Mouse (Mus musculus): Measurements from ENCODE around the gene Stra6.

Stra6 gene

GRCm38 (mm10) chr9:58169426-58169825 lies 105.8 kb downstream of the Stra6 start:
- no peak for DNase-seq (ENCODE audit: low read depth, low spot score)

DNA sequence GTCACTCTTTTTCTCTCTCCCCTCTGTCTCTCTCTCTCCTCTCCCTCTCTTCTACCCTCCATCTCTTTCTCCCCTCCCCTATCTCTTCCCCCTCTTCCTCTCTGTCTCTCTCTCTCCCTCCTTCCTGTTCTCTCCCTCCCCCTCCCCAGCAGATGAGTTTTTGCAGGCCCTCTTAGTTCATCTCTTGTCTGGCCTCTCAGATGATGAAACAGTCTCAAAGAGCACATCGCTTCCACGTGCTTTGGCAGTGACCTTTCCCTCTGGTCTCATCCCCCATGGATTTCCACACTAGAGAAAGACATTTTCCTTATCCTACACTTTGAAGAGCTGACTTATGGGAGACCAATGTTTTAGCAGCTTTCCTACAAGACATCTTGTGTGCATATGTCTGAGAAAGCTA lies 109.3 kb downstream of the Stra6 start:
- no peak for DNase-seq (ENCODE audit: low read depth, low spot score)

- DNase-seq (ENCODE audit: low read depth, low spot score) = no peak
Measured at GRCm38 (mm10) chr9:58174818-58175251, 111.2 kb downstream of the Stra6 start.

GRCm38 (mm10) chr9:58175745-58176487 lies 112.3 kb downstream of the Stra6 start:
- DNase-seq (ENCODE audit: low read depth, low spot score) = no peak

DNA sequence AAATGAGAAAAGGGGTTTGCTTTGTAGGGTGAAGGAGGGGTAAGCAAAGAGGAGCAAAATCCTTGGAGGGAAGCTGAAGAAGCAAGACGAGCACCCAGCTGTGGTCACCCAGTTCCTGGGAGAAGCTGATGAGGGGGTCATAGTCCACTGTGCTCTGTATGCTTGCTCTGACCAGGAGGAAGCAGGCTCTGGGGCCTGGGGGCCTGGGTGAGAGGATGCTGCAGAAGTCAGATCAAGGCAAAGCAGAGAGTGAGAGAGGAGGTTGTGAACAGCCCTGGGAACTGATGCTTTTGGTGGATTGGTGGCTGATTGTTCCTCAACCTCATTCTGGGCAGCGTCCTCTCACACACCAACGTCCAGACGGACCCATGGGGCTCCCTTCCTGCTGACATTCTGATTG lies 113.6 kb downstream of the Stra6 start:
- DNase-seq (ENCODE audit: low read depth, low spot score) = no peak

- no peak for DNase-seq (ENCODE audit: low read depth, low spot score)
Measured at GRCm38 (mm10) chr9:58179390-58179789, 115.8 kb downstream of the Stra6 start.

GRCm38 (mm10) chr9:58184456-58184855 lies 120.9 kb downstream of the Stra6 start:
- DNase-seq (ENCODE audit: low read depth, low spot score) = no peak

- no peak for DNase-seq (ENCODE audit: low read depth, low spot score)
Measured at GRCm38 (mm10) chr9:58194222-58194621, 130.6 kb downstream of the Stra6 start.

GRCm38 (mm10) chr9:58195671-58196070 lies 132.1 kb downstream of the Stra6 start:
- no peak for DNase-seq (ENCODE audit: low read depth, low spot score)

DNA sequence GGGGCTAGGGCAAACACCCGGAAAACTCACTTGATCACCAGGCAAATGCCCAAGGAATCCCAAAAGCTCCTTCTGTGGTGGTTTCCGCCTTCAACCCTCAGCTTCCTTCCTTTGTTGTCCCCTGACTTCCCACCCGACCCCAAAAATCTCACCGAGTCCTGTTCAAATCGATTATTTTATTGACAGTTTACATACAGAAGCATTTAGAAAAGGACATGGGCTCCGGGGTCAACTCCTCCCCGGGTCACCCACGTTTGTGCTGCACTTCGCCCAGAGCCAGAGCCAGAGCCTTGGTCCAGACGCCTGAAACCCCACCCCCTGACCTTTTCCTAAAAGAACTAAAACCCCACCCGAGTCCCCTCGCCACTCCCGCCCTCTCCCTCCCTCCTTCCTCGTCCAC lies 132.6 kb downstream of the Stra6 start:
- DNase-seq (ENCODE audit: low read depth, low spot score) = no peak

- DNase-seq (ENCODE audit: low read depth, low spot score) = no peak
Measured at GRCm38 (mm10) chr9:58196610-58197567, 133.3 kb downstream of the Stra6 start.

GRCm38 (mm10) chr9:58197781-58198701 lies 134.5 kb downstream of the Stra6 start:
- DNase-seq (ENCODE audit: low read depth, low spot score) = no peak

- DNase-seq (ENCODE audit: low read depth, low spot score) = no peak
Measured at GRCm38 (mm10) chr9:58198801-58199371, 135.3 kb downstream of the Stra6 start.

- no peak for DNase-seq (ENCODE audit: low read depth, low spot score)
Measured at GRCm38 (mm10) chr9:58199381-58200269, 136.0 kb downstream of the Stra6 start.

DNA sequence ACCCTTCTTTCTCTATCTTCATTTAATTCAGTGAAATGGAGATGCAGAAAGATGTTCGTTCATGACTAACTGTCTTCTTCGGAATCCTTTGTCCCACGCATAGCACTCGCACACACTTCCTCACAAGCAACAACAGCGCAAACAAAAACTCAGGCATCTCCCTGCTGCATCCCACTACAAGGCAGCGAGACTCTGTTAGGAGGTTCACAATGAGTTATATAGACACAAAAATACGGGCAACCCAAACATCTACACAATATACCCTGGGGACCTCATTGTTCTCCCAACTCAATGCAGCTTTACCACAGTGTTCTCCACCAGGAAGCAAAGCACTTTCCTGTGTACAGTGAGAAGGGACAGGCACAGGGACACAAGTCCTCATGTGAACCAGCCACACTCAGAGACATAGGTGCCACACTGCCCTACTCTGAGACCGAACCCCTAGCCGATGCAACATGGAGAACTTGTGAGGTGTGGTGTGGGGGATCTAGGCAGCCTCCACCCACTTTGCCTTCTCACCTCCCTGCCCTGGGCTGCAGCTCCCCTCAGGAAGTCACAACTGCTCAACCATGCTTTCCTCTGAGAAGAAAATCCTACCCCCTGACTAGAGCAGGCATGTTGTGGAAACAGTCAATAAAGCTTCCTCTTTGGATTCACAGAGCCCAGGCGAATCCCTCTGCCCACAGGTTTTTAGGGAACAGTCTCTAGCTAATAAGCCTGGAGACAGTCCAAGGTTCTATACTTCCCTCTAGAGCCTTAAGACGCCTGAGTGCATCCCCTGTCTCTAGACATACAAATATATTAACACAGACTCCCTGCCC lies 136.9 kb downstream of the Stra6 start:
- no peak for DNase-seq (ENCODE audit: low read depth, low spot score)

DNA sequence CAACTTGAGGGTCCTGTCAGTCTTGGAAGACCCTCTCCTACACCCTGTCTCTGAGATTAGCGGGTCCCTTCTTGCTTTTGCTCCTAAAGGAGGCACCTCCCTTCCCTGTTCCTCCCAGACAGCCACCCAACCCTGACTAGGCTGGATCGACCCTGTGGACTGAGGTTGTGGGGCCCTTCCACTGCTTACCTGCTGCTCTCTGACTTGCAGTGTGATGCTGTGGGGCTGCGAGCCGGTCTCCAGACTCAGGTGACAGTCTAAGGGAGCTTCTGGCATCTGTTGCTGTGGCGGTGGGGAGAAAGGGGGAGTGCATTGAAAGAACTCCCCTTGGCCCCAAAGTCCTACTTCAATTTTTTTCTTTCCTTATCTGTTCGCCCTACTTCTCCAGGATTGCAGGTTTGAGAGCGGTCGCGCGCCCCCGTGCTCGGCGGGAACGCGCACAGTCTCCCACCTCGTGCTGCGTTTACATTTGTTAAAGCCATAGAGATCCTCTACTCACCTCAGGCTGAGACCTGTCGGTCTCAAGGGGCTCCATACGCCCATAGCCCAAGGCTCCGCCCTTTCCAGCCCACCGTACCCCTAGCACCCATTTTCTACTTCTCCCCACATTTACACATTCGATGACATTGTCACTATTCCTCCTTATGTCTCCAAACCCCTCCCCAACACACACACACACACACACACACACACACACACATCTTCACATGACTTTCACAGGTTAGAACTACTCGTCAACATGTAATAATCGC lies 137.7 kb downstream of the Stra6 start:
- DNase-seq (ENCODE audit: low read depth, low spot score) = no peak

- no peak for DNase-seq (ENCODE audit: low read depth, low spot score)
Measured at GRCm38 (mm10) chr9:58201861-58202549, 138.4 kb downstream of the Stra6 start.
